Mouse (Mus musculus) hindbrain, embryonic 14.5 days (tissue): Measurements from ENCODE around the gene Large1. TPM values are rescaled to one million over a fixed set of nuclear protein-coding genes. Genes with fewer than 3 reads are reported as not detected.
"Not testable (repeated sequence)": the region's sequence is repeated elsewhere in the genome, so short reads cannot be mapped to it uniquely, and the experiment has no call there.

Source experiments
- ATAC-seq: fragments of 200-750 bp; cut with Nextera tagmentation; 2 replicates; pipeline ENCODE4 v1.8.0; 2017; ENCODE audit warnings: moderate number of reproducible peaks, mild to moderate bottlenecking, moderate TSS enrichment, moderate library complexity; ENCODE audit not compliant: low FRiP score
- DNase-seq: peaks from one replicate; pipeline ENCODE4 v3.0.0-alpha.2; 2015; ENCODE audit warnings: low spot score
- H3K27ac ChIP-seq: fragments of 300-500 bp; sonication (generic); 2 replicates; pipeline ENCODE4 v1.5.1; 2014; ENCODE audit warnings: mild to moderate bottlenecking, moderate library complexity
- H3K27me3 ChIP-seq: fragments of 300-500 bp; sonication (generic); 2 replicates; pipeline ENCODE4 v1.6.1; 2014; ENCODE audit warnings: mild to moderate bottlenecking, low read length, mixed read lengths; ENCODE audit not compliant: control insufficient read depth, insufficient read depth
- H3K36me3 ChIP-seq: fragments of 300-500 bp; sonication (generic); replicated peaks from 2 replicates; pipeline ENCODE4 v1.6.1; 2014; ENCODE audit not compliant: control insufficient read depth, insufficient read depth
- H3K4me1 ChIP-seq: fragments of 300-500 bp; sonication (generic); replicated peaks from 2 replicates; pipeline ENCODE4 v1.6.1; 2014; ENCODE audit warnings: antibody characterized with exemption, low read length, mixed read lengths; ENCODE audit not compliant: control insufficient read depth, insufficient read depth
- H3K4me2 ChIP-seq: fragments of 300-500 bp; sonication (generic); replicated peaks from 2 replicates; pipeline ENCODE4 v1.6.1; 2014; ENCODE audit warnings: mild to moderate bottlenecking, moderate library complexity
- H3K4me3 ChIP-seq: fragments of 300-500 bp; sonication (generic); replicated peaks from 2 replicates; pipeline ENCODE4 v1.5.1; 2014; ENCODE audit warnings: mild to moderate bottlenecking, low read length
- H3K9ac ChIP-seq: fragments of 300-500 bp; sonication (generic); 2 replicates; pipeline ENCODE4 v1.6.1; 2014
- H3K9me3 ChIP-seq: fragments of 300-500 bp; sonication (generic); 2 replicates; pipeline ENCODE4 v1.6.1; 2016; ENCODE audit warnings: low read length; ENCODE audit not compliant: control insufficient read depth
- WGBS: fragments of 180-500 bp; shearing (Covaris S2); extraction: QIAGEN DNeasy Blood & Tissue Kit; methylation state at CpG from one replicate; pipeline ENCODE4 v1.1.7; 2014; 5-methylcytosine and 5-hydroxymethylcytosine counted together
- polyA plus RNA-seq: library from polyadenylated mRNA; unstranded; fragments of >200 nt; fragmentation: Nextera tagmentation; extraction: Ambion mirVana; gene quantifications from 2 replicates; pipeline ENCODE4 v1.2.1, GENCODE M21; 2014

Large1 gene
- polyA plus RNA-seq, 1 experiment from 2014 or later, result 28.0 TPM

DNA sequence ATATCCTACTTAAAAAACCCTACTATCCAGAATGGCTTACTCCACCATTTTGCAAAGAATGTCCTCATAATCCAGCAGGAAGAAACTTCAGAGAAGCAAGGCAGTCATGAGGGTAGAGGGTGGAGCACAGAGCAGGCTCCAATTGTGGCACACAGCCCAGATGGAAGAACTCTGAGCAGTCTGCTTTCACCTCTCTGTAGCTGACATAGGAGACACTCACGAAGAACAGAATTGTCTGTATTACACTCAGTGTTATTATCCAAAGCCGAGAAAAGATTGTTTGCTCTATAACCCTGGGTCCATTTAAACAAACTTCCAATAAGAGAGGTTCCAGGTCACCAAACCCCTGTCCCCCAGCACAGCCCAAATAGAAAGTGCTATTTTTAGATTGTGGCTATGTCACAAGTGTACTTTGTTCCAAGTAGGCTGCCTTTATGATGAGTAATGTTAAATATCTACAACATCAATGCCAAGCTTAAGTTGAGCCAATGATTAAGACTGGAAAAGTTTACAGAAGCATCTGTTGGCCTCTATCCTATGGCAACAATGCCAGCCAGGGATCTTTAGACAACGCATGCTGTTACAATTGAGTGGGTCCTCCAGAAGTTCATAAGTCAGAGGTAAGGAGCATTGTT is 10.5 kb downstream of the Large1 start:
- H3K27ac ChIP-seq, result no peak overlapping the region
- H3K9ac ChIP-seq, result no peak overlapping the region
- H3K9me3 ChIP-seq, result no peaks in the 10 kb centered on the region
- no peaks in the 10 kb centered on the region for H3K36me3 ChIP-seq
- H3K4me1 ChIP-seq, result no peaks in the 10 kb centered on the region
- DNase-seq (no peak), ATAC-seq (no peak)
- no peaks in the 10 kb centered on the region for H3K27me3 ChIP-seq
- no peak overlapping the region for H3K4me3 ChIP-seq
- no peak overlapping the region for H3K4me2 ChIP-seq
- WGBS, result 88% methylated on average over 3 of the region's 3 CpGs

DNA sequence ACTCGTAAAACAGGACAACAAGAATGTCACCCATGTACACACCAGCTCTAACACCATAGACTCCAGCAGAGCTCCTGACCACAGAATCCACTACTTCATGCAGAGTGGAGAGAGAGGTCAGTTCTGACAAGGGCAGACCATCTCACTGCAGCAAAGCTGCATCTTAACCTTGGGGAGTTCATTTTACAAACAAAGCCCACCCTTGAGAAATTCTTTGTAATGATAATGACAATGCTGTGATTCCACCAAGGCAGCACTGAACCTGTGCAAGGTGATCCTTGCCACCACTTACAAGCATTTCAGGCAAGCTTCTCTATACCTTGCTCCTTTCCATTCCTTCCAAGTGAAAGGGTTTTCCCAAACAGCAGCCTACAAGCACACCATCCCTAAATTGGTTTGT is 16.5 kb downstream of the Large1 start:
- Histone ChIP-seq H3K36me3 (0 out of 2 replicates have a peak, but pooled peaks cover 4% of the 10 kb centered on the region), H3K27me3 (no peaks in the 10 kb centered on the region), H3K9me3 (no peaks in the 10 kb centered on the region), H3K9ac (no peak overlapping the region), H3K4me1 (no peaks in the 10 kb centered on the region), H3K4me2 (no peak overlapping the region), H3K4me3 (no peak overlapping the region), H3K27ac (no peak overlapping the region)
- 77% methylated on average over 1 of the region's 1 CpGs for WGBS
- ATAC-seq, result no peak
- no peak for DNase-seq

DNA sequence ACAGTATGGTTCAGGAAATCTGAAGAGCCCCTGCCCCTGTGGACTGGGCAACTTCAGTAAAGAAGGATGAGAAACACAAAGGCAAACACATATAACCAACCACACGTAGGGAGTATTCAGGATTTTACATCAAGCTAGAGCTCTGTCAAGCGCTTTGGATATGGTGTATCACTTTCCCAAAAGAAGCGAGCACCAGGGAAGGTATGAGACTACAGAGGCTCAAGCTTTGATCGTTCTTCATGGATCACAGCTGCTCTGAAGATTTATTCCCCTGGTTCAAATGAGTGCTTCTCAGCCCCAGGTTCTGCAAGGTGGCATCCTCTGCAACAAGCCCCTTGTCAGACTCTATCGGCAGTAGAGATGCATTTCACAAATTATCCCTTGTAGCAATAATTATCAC is 24.2 kb downstream of the Large1 start:
- Histone ChIP-seq H3K4me2 (no peak overlapping the region), H3K4me3 (no peak overlapping the region), H3K27me3 (no peaks in the 10 kb centered on the region), H3K9ac (no peak overlapping the region), H3K4me1 (no peaks in the 10 kb centered on the region), H3K27ac (no peak overlapping the region), H3K36me3 (0 out of 2 replicates have a peak, but pooled peaks cover 4% of the 10 kb centered on the region), H3K9me3 (no peaks in the 10 kb centered on the region)
- 94% methylated on average over 5 of the region's 5 CpGs for WGBS
- ATAC-seq, result no peak
- no peak for DNase-seq

DNA sequence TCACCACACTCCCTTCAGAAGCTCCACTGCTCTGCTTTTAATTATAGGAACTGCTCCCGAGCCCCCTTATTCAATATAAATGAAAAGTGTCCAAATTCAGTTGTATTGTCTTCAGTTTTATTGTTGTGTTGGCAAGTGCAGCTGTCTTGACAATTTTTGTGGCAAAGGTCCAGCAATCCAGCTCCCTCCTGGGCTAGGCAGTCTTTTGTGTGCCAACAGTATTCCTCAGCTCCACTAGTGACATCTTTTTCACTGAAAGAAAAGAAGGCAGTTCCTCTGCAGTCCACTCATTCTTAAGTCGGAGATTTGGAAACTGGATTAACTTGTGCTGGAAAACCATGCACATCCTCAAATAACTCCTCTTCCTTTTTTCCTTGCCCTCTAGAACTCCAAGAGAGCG is 25.3 kb downstream of the Large1 start:
- 66% methylated on average over 3 of the region's 3 CpGs for WGBS
- Histone ChIP-seq H3K9me3 (no peaks in the 10 kb centered on the region), H3K27ac (no peak overlapping the region), H3K9ac (no peak overlapping the region), H3K4me3 (no peak overlapping the region), H3K36me3 (0 out of 2 replicates have a peak, but pooled peaks cover 4% of the 10 kb centered on the region), H3K4me2 (no peak overlapping the region), H3K27me3 (no peaks in the 10 kb centered on the region), H3K4me1 (no peaks in the 10 kb centered on the region)
- peak; percentile 33 for DNase-seq
- ATAC-seq, result no peak

DNA sequence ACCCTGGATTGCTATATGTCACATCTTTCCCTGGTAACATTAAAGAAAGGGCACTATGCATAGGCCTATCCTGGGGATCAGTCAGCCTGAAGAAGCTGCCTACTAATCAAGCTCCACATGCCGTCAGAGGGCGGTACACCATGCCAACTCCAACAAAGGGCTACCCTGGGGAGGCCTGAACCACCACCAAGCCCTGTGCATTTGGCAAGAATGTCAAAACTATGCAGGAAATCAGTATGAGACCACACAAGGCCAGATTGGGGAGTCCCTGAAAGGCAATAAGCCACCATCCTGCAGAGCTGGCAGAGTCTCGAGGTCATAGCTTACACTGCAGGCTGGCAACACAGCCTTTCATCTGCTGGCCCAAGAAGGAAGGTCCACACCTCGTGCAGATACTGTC is 28.7 kb downstream of the Large1 start:
- Histone ChIP-seq H3K4me1 (no peaks in the 10 kb centered on the region), H3K9me3 (no peaks in the 10 kb centered on the region), H3K27me3 (no peaks in the 10 kb centered on the region), H3K27ac (no peak overlapping the region), H3K9ac (no peak overlapping the region), H3K36me3 (no peaks in the 10 kb centered on the region), H3K4me3 (no peak overlapping the region), H3K4me2 (no peak overlapping the region)
- 44% methylated on average over 4 of the region's 4 CpGs for WGBS
- DNase-seq, result no peak
- ATAC-seq, result no peak

DNA sequence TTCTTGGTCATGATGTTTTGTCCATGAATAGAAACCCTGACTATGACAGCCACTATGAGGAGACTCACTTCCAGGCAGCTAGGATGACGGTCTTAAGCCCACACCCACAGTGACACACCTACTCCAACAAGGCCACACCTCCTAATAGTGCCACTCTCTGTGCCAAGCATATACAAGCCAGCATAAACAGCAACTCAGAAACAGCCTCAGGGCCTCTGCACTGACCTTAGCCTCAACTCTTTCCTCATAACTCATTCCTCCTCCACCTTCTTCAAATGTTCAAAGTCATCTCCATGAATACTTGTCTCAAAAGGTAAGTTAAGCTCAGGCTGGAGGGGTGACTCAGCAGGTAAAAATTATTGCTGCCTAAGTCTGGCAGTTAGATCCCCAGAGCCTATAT is 29.7 kb downstream of the Large1 start:
- H3K4me1 ChIP-seq, result no peaks in the 10 kb centered on the region
- ATAC-seq, result no peak
- H3K27ac ChIP-seq, result no peak overlapping the region
- H3K9ac ChIP-seq, result no peak overlapping the region
- no peak overlapping the region for H3K4me3 ChIP-seq
- DNase-seq, result no peak
- H3K4me2 ChIP-seq, result no peak overlapping the region
- H3K27me3 ChIP-seq, result no peaks in the 10 kb centered on the region
- 100% methylated on average over 1 of the region's 1 CpGs for WGBS
- H3K36me3 ChIP-seq, result no peaks in the 10 kb centered on the region
- no peaks in the 10 kb centered on the region for H3K9me3 ChIP-seq

DNA sequence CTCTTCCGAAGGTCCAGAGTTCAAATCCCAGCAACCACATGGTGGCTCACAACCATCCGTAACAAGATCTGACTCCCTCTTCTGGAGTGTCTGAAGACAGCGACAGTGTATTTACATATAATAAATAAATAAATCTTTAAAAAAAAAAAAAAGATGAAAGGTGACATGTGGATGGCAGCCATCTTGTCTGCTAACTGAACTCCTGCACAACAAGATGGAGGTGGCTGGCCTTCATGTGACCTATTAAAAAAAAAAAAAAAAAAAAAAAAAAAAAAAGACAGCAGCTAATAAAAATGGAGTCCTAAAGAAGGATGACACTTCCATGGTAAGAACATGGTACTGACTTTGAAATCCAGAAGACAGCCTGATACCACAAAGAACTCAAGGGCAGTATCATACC is 33.8 kb downstream of the Large1 start:
- not testable (repeated sequence) for H3K4me3 ChIP-seq, ATAC-seq, H3K27ac ChIP-seq, H3K4me1 ChIP-seq, H3K36me3 ChIP-seq, H3K9ac ChIP-seq, DNase-seq, H3K27me3 ChIP-seq, H3K4me2 ChIP-seq, H3K9me3 ChIP-seq
- no CpG with 5 or more reads among the region's 3 CpGs for WGBS

DNA sequence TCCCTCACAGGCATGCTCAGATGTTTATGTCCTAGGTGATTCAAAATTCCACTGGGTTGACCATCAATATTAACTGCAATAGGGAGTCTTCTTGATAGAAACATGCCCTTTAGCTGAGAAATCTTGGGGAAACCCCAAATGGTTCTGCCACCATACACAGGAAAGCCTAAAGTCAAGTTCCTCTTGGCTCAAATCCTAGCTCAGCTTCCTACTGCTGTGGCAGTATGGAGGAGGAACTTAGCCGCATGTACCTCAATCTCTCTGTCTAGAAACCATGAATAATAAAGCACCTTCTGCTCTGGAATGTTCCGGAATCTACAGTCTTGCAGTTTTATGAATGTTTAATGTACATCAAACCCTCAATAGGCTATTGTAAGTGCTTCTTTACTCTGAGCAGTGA is 39.4 kb downstream of the Large1 start:
- no peak overlapping the region for H3K4me2 ChIP-seq
- H3K27ac ChIP-seq, result no peak overlapping the region
- no peak overlapping the region for H3K9ac ChIP-seq
- DNase-seq (no peak), ATAC-seq (no peak)
- no peaks in the 10 kb centered on the region for H3K36me3 ChIP-seq
- 91% methylated on average over 2 of the region's 2 CpGs for WGBS
- H3K4me1 ChIP-seq, result no peaks in the 10 kb centered on the region
- no peaks in the 10 kb centered on the region for H3K27me3 ChIP-seq
- no peaks in the 10 kb centered on the region for H3K9me3 ChIP-seq
- H3K4me3 ChIP-seq, result no peak overlapping the region

DNA sequence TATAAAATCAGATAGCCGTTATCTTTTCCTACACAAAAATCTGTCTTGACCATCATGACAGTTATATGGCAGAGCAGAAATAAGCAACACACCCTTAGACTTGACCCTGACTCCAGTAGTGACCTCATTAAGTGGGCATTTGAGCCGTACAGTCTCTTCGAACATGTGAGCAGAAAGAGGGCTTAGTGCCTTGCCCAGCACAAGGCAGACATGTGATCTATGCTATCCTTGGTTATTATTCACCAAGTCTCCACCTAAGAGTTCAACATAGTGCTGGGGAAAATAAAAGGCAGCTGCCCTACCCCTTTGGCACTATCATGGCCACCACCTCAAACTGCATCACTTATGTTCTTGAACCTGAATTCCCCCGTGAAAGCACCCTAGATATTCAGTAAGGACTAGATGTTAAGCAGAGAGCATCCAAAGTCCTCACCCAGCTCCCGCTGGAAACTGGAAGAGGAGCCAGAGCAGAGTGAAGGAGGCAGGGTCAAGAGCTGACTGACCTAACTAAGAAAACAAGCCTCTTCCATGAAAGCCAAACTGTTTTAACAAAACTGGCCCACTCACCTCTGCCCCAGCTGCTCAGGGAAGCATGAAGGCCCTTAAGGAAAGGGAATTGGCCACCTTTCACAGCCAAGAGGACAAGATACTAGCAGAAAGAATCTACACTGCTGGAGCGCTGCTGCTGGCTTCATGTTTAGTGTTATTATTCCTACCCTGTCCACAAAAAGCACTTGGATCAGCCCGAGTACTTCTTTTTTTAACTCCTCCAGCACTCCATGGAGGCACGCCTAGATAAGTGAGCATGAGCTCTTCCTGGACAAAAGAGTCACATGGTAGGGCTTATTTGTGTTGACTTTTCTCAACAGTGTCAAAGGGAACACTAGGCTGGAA is 40.4 kb downstream of the Large1 start:
- no peak overlapping the region for H3K9ac ChIP-seq
- H3K9me3 ChIP-seq, result no peaks in the 10 kb centered on the region
- 73% methylated on average over 8 of the region's 8 CpGs for WGBS
- H3K27me3 ChIP-seq, result no peaks in the 10 kb centered on the region
- DNase-seq (no peak), ATAC-seq (no peak)
- no peaks in the 10 kb centered on the region for H3K4me1 ChIP-seq
- no peak overlapping the region for H3K4me2 ChIP-seq
- no peak overlapping the region for H3K4me3 ChIP-seq
- no peak overlapping the region for H3K27ac ChIP-seq
- no peaks in the 10 kb centered on the region for H3K36me3 ChIP-seq
